Mouse (Mus musculus) skeletal muscle tissue, adult 2 months (tissue): ENCODE results near the gene Zbtb3.
A peak's percentile ranks its signal among the peaks of the same experiment; 100 is the strongest.
"Not testable (repeated sequence)": the region's sequence is repeated elsewhere in the genome, so short reads cannot be mapped to it uniquely, and the experiment has no call there.

Experiments
- DNase-seq: peaks from one replicate; pipeline ENCODE4 v3.0.0-alpha.2; 2012; ENCODE audit warnings: low read depth, low spot score

The Zbtb3 gene

DNA sequence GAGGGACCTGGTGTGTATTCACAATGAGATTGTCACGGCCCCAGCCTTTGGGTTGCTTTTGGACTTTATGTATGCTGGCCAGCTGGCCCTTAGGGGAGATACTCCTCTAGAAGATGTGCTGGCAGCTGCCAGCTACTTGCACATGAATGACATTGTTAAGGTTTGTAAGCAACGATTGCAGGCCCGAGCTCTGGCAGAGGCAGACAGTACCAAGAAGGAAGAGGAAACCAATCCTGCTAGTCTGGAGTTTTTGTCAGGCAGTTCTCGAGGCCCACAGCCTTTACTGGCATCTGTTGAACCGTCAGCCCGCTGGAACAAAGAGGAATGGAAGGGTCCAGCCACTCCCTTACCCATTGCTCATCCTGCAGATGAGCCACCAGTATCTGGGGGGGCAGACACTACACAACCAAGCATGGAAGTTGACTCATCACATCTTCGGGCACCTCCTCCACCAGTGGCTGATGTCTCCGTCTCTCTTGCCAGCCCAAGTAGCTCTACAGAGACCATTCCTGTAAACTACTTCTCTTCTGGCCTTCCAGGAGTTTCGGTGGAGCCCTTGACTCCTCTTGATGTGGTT is 937 bp downstream of the Zbtb3 start:
- DNase-seq = no peak

DNA sequence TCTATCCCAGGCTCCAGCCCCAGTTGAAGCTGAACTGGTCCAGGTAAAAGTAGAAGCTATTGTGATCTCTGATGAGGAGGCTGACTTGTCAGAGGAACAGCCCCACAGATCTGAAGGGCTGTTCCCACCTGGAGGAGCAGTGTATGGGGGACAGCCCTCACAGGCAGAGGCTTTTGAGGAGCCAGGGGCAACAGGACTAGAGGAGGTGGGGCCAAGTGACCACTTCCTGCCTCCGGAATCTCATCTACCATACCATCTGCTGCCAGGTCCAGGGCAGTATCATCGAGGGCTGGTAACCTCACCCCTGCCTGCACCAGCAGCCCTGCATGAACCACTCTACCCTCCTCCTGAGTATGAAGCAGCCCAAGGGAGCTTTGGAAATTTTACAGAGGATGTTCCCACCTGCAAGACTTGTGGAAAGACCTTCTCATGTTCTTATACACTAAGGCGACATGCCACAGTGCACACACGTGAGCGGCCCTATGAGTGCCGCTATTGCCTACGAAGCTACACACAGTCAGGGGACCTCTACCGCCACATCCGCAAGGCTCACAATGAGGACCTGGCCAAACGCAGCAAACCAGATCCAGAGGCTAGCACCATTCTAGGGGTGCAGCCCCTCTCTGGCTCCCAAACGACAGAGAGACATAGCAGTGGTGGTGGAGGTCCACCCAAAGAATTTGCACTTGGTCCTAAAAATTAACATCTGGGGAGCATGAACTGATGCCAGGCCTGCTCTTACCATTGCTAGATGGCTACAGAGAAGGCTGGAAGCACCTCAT is 1.7 kb downstream of the Zbtb3 start:
- DNase-seq = no peak

- DNase-seq = no peak
These were observed 4.5 kb downstream of the Zbtb3 start for GRCm38 (mm10) chr19:8806810-8807209.

- no peak for DNase-seq
These were observed 13.5 kb downstream of the Zbtb3 start for GRCm38 (mm10) chr19:8815812-8816211.

- DNase-seq = no peak
These were observed 14.6 kb downstream of the Zbtb3 start for GRCm38 (mm10) chr19:8817001-8817400.

- no peak for DNase-seq
These were observed 16.0 kb downstream of the Zbtb3 start for GRCm38 (mm10) chr19:8818301-8818798.

DNA sequence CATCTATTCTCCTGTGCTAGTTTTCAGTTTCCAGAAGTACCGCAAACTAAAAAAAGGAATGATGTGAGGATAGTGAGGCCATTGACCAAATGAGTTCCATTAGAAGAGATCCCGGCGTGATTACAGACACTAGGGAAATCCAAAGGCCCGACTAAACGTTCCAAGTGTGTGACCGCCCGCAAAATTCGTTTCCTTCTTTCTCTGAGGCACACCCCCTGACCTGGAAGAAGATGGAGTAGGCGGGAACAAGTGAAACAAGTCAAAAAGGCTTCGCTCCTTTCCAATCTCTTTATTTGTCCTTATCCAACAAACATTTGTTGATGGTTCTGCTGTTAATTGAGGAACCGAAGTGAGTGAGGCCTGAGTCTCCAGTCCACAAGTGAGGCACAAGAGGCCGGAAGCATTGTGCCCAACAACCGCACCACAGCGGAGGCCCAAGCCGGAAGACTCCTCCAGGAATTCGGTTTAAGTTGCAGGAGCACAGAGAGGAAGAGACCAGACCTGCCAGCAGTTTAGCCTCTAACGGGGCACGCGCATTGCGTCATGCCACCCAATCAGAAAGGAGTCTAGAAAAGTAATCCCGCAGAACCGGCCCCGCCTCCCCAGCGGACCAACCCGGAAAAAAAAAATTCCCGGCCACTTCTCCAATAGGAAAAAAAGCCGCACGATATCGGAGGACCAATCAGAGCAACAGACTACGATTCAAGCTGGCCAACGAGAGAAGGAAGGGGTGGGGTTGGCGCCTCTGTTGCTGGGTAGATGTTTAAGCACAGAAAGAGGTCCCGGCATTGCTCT is 16.6 kb downstream of the Zbtb3 start, which contains the start of gene Ttc9c:
Gene Ttc9c, minus strand, starts transcription at position 533 of the 795 bp plus-strand sequence.
- DNase-seq = peak; percentile 96

DNA sequence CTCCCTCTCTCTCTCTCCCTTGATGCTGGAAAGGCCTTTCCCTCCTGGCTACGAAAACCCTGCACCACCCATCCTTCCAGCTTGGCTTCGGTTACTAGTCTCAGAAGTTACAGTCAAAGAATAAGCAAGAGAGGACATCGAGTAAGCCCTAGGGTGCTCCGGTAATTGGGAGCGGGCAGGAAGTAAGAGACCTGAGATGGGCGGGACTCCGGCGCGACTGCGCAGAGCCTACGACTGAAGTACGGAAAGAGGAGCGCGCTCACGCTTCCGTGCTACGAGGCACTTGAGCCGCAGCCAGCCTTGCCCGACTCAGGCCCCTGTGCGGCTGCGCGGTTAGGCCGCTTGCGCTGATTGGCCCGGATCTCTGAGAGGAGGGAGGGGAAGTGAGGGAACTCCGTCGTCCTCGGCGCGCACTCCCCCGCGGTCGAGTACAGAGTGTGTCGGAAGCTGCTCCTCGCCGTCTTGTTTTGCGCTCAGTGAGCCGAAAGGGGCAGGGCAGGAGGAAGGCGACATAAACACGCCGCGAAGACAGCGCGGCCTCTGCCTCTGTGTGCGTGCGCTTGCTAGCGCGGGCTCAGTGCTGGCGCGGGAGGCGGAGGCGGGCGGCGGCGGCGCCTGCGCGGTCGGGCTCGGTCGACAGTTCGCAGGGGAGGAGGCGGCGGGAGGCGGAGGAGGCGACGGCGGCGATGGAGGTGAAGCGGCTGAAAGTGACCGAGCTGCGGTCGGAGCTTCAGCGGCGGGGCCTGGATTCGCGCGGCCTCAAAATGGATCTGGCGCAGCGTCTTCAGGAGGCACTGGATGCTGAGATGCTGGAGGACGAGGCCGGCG is 17.5 kb downstream of the Zbtb3 start, which contains the start of gene Hnrnpul2:
Gene Hnrnpul2, plus strand, starts transcription at position 415 of the 828 bp plus-strand sequence.
- peak; percentile 99 for DNase-seq

DNA sequence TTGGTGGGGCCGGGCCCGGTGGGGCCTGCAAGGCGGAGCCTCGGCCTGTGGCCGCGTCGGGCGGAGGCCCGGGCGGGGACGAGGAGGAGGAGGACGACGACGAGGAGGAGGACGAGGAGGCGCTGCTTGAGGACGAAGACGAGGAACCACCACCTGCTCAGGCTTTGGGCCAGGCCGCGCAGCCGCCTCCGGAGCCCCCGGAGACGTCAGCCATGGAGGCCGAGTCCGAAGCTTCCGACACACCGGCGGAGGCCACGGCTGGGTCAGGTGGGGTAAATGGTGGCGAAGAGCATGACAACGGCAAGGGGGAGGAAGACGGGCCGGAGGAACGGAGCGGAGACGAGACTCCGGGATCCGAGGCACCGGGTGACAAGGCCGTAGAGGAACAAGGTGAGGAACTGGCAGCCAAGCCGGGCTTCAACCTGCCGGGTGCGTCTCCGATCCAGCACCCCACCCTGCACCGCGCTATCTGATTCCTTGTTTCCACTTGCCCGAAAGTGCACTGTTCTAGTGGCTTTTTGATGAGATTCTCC is 18.1 kb downstream of the Zbtb3 start:
- no peak for DNase-seq

GRCm38 (mm10) chr19:8821146-8821545 is 18.8 kb downstream of the Zbtb3 start:
- no peak for DNase-seq

DNA sequence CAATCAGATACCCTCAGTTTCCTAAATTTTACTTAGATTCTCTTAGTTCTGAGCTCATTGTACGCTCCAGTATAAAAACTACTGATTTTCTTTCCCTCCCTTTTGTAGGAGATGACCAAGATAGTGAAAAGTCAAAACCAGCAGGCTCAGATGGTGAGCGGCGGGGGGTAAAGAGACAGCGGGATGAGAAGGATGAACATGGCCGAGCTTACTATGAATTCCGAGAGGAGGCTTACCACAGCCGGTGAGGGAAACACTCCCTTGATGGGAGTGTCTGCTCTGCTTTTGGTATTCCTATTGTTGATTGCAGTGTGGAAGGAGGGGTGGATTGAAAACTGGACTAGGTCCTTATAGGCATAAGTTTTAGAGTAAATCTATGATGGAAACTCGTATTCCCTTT is 20.3 kb downstream of the Zbtb3 start:
- DNase-seq = no peak

DNA sequence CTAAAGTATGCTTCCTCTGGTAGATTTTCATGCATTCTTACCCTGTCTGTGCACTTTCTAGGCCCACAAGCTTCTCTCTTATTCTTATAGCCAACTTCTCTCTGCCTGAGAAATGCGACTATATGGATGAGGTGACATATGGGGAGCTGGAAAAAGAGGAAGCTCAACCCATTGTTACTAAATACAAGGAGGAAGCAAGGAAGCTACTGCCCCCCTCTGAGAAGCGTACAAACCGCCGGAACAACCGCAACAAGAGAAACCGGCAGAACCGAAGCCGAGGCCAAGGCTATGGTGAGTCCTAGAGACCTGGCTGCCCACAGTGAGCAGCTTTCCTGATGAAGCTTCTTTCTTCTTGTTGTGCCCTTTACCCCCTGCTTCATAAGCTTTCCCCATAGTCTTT is 27.3 kb downstream of the Zbtb3 start, which contains the start of gene AC129217.1:
Gene AC129217.1, plus strand, starts transcription at position 114 of the 400 bp plus-strand sequence.
- no peak for DNase-seq

- DNase-seq = no peak
These were observed 28.3 kb downstream of the Zbtb3 start for GRCm38 (mm10) chr19:8830664-8831063.

DNA sequence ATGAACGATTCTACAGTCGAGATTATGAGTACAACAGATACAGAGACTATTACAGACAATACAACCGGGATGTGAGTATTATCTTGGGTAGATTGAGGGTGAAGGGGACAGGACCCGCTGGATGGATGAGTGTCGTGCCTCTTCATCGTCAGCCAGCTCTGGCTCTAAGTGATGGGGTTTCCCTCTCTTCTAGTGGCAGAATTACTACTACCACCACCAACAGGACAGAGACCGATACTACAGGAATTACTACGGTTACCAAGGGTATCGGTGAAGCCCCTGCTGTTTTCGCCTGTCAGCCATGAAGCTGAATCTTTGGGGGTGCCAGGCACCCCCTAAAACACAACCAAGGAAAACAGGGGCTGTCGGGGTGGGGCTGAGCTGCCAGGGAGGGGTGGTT is 28.9 kb downstream of the Zbtb3 start:
- no peak for DNase-seq

DNA sequence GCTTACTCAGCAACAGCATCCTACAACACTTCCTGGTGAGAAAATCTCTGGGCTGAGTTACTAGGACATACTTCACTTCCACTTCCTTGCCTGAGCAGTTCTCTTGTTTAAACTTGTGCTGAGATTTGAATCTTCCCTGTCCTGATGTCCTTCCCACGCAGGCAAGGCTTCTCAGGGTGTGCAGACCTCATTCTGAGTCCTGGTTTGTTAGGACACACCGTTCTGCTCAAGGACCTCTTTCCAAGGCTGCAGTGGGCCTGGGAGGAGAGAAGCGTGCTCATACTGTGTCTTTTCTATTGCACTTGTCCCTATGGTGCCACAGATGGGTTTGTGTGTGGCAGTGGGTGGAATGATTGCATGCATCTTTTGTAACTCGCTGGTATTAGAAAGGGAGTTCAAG is 30.6 kb downstream of the Zbtb3 start:
- no peak for DNase-seq

DNA sequence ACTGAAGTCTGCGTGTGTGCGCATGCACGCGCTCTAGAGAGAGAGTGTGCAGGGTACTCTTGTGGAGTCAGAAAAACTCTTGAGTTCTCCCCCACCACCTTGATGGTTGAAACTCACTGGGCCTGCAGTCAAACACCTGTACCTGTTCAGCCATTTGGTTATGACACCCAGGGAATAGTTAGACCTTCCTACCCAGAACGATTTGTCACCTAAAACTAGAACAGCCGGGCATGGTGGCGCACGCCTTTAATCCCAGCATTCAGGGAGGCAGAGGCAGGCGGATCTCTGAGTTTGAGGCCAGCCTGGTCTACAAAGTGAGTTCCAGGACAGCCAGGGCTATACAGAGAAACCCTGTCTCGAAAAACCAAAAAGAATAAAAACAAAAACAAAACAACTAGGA is 34.0 kb downstream of the Zbtb3 start:
- not testable (repeated sequence) for DNase-seq

DNA sequence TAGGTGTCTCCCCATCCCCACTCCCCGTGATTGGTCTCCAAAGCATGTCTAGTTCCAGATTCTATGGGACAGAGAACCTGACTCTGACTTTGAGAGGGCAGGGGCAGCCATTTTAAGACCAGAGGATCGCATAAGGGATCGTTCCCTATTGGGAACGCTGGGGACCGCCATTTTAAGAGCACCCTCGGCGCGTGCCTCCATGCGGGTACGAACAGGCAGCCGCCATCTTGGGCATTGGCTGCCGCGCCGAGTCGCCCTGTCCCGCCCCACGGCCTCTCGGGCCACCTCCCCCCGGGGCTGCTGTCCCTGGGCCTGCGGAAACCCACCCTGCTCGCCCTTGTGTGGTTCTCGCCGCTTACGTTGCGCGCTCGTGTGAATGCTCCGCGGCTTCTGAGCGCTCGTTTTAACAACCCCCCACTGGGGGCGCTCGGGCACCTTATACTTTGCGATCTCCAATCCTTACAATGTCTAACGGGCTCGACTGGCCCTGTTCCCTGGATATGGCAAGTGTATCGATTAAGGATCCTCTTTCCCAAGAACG is 35.0 kb downstream of the Zbtb3 start, which contains the start of gene Bscl2:
Gene Bscl2, plus strand, starts transcription at position 217 of the 541 bp plus-strand sequence.
- peak; percentile 70 for DNase-seq

GRCm38 (mm10) chr19:8838041-8838730 is 35.8 kb downstream of the Zbtb3 start:
- DNase-seq = peak; percentile 41

DNA sequence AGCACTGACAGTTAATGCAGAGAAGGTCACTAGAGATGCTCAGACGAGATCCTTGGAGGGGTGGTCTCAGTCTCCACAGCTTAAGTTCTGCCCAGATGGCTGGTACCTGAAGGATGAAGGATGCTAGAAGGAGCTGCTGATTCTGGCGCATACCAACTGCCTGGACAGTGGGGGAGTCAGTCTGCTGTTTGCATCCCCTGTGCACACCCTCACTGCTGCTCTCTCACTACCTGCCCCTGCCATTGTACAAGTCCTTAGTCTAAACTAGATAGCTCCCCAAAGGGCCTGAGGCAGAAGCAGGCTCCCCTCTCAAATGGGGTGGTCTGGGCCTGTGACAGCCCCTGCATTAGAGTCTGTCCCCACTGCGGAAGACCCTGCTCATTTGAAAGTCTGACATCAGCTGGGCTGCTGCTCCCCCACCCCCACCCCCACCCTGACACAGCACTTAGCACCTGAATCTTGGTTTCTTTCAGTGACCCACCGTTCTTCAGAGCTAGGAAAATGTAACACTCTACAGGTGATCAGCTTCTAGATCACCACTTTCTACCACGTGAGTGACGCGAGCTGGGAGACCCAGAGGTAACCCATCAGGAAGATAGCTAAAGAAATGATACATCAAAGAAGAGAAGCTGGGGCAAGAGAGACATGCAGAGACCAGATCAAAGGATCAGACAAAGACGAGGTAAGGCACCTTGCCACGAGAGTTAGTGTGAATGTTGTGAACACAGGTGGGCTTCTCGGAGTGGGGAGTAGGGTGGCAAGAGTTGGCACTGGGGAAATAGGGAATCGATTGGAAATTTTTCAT is 37.0 kb downstream of the Zbtb3 start, which contains the start of gene Gng3:
Gene Gng3, minus strand, starts transcription at position 92 of the 805 bp plus-strand sequence.
- DNase-seq = no peak
